Mouse (Mus musculus): ENCODE results near the gene Espl1. TPM values are rescaled to one million over a fixed set of nuclear protein-coding genes. Genes with fewer than 3 reads are reported as not detected.

Gene Espl1
- polyA plus RNA-seq, 1 experiment from 2014 or later = 13.5 TPM

DNA sequence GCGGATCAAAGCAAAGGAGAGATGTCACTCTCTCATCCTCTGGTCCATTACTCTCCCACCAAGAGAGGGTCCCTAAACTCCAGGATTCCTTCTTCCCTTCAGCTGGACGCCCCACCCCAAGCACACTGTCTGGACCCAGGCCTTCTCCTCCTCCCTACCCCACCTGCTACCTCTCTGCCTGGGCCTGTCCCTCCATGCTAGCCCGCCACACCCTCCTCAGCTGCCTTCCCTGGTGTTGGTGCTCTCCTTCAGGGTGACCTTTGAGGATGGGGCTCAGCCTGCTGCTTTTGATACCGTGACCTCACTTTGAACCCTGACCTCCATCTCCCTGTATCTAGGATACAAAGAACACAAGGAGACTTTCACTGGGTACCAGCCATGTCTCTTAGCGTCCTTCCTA lies 45.5 kb upstream of the Espl1 start:
- H3K36me3 ChIP-seq (ENCODE audit: control insufficient read depth, insufficient read depth, low read length) = no peaks in the 10 kb centered on the region
- peaks cover 29% of the 10 kb centered on the region for H3K27me3 ChIP-seq (ENCODE audit: control insufficient read depth, insufficient read depth, low read length)
- H3K9me3 ChIP-seq (ENCODE audit: control insufficient read depth, low read length) = no peaks in the 10 kb centered on the region
- H3K4me3 ChIP-seq (ENCODE audit: control insufficient read depth in 1 of 2, insufficient read depth in 1 of 2, low read depth in 1 of 2, low read length in 2 of 2) = no peak overlapping the region
- 72% methylated on average over 5 of the region's 5 CpGs for WGBS
- peaks cover 12 to 15% of the 10 kb centered on the region in 2 experiments for H3K4me1 ChIP-seq (ENCODE audit: control insufficient read depth in 2 of 2, insufficient read depth in 2 of 2, low read length in 2 of 2)
- no peak overlapping the region for H3K27ac ChIP-seq (replicated peaks in 1 of 2; ENCODE audit: control insufficient read depth in 1 of 2, insufficient read depth in 1 of 2, low read depth in 2 of 2, low read length in 2 of 2)
- H3K9ac ChIP-seq (ENCODE audit: low read length) = no peak overlapping the region
- no peak overlapping the region for H3K4me2 ChIP-seq (ENCODE audit: low read length)
- ATAC-seq (ENCODE audit: insufficient number of reproducible peaks, insufficient read depth, low FRiP score, low read depth) = no peak

DNA sequence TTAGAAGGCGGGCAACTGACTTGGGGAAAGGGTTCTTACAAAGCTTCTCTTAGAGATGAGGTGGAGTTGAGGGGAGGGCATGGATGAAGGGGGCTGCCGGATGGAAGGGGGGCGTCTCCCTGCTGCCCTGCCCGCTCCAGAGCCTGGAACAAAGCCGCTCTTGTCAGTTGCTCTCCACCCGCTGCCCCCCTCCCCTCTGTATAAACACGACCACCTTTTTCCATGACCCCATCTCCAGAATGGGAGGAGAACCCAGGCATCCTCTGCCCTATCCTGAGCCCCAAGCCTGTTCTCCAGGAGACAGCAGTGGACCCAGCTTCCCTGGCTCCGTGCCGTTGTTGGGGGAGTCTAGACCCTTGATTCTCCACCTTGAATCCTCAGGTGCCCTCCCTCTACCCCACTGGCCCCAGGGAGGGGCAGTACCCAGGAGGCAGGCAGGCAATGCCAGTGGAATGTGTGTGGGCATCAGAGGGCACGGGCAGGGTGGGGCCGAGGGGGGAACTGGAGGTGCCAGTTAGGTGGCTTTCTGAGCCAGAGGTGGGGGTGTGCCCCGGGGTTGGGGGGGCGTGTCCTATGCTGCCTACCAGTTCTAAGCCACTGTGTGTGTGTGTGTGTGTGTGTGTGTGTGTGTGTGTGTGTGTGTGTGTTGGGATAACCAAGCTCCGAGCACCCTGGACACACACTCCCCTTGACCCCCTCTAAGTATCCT lies 40.4 kb upstream of the Espl1 start:
- peaks cover 0 to 12% of the 10 kb centered on the region in 2 experiments; a peak in 2 of 4 replicates for H3K4me1 ChIP-seq (ENCODE audit: control insufficient read depth in 2 of 2, insufficient read depth in 2 of 2, low read length in 2 of 2)

DNA sequence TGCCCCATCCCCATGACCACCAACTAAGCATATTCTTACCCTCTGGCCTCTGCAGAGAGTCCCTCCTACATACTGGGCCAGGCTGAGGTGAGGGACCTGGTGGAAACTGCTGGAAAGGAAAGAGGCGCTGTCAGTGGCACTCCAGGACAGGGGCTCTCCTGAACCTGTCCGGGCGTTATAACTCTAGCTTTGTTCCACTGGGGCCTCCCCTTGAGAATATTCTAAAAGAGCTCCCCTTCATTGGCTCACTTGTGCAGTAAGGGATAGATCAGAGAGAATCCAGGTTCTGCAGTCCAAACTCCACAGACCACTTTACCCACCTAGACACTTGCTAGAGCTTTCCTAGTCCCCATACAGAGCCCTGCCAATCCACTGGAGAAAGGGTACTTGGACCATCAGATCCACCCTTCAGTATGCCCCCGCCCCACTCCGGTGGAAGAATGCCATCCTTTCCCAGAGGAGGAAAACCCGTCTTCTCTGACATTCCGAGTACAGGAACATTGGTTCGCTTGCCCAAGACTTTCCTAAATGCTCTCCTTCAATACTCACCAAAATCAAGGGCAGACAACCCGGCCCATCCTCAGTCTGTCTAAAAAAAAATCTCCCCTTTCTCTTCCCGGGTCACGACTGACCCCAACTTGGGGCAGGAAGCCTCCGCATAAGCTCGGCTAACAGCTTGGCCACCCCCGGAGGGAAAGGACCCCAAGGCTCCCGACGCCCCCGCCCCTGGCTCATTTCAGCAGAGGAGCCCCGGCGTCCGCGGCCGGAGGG lies 39.5 kb upstream of the Espl1 start:
- Histone ChIP-seq H3K9ac (ENCODE audit: low read length) (peak overlapping the region; percentile 67), H3K4me1 (ENCODE audit: control insufficient read depth in 2 of 2, insufficient read depth in 2 of 2, low read length in 2 of 2) (peaks cover 0 to 12% of the 10 kb centered on the region in 2 experiments; a peak in 2 of 4 replicates), H3K9me3 (ENCODE audit: control insufficient read depth, low read length) (no peaks in the 10 kb centered on the region), H3K27me3 (ENCODE audit: control insufficient read depth, insufficient read depth, low read length) (peaks cover 51% of the 10 kb centered on the region), H3K4me2 (ENCODE audit: low read length) (peak overlapping the region; percentile 81), H3K4me3 (ENCODE audit: control insufficient read depth in 1 of 2, insufficient read depth in 1 of 2, low read depth in 1 of 2, low read length in 2 of 2) (peak overlapping the region; percentile 50 to 51), H3K27ac (replicated peaks in 1 of 2; ENCODE audit: control insufficient read depth in 1 of 2, insufficient read depth in 1 of 2, low read depth in 2 of 2, low read length in 2 of 2) (peak overlapping the region; percentile 34 to 40; a peak in 2 of 4 replicates), H3K36me3 (ENCODE audit: control insufficient read depth, insufficient read depth, low read length) (no peaks in the 10 kb centered on the region)
- 9% methylated on average over 22 of the region's 22 CpGs for WGBS
- ATAC-seq (ENCODE audit: insufficient number of reproducible peaks, insufficient read depth, low FRiP score, low read depth) = no peak

More for the DNA sequence above, 40.4 kb upstream of the Espl1 start:
- Histone ChIP-seq H3K4me3 (ENCODE audit: control insufficient read depth in 1 of 2, insufficient read depth in 1 of 2, low read depth in 1 of 2, low read length in 2 of 2) (peak overlapping the region; percentile 50 to 51; a peak in 2 of 4 replicates), H3K36me3 (ENCODE audit: control insufficient read depth, insufficient read depth, low read length) (no peaks in the 10 kb centered on the region), H3K27me3 (ENCODE audit: control insufficient read depth, insufficient read depth, low read length) (peaks cover 48% of the 10 kb centered on the region), H3K4me2 (ENCODE audit: low read length) (peak overlapping the region; percentile 81), H3K9me3 (ENCODE audit: control insufficient read depth, low read length) (no peaks in the 10 kb centered on the region), H3K27ac (replicated peaks in 1 of 2; ENCODE audit: control insufficient read depth in 1 of 2, insufficient read depth in 1 of 2, low read depth in 2 of 2, low read length in 2 of 2) (0 out of 4 replicates have a peak overlapping the region, but pooled peaks have one; percentile 24 to 30), H3K9ac (ENCODE audit: low read length) (no peak overlapping the region; the same call in 1 of the 2 replicates)
- ATAC-seq (ENCODE audit: insufficient number of reproducible peaks, insufficient read depth, low FRiP score, low read depth) = no peak
- WGBS = 41% methylated on average over 14 of the region's 14 CpGs

DNA sequence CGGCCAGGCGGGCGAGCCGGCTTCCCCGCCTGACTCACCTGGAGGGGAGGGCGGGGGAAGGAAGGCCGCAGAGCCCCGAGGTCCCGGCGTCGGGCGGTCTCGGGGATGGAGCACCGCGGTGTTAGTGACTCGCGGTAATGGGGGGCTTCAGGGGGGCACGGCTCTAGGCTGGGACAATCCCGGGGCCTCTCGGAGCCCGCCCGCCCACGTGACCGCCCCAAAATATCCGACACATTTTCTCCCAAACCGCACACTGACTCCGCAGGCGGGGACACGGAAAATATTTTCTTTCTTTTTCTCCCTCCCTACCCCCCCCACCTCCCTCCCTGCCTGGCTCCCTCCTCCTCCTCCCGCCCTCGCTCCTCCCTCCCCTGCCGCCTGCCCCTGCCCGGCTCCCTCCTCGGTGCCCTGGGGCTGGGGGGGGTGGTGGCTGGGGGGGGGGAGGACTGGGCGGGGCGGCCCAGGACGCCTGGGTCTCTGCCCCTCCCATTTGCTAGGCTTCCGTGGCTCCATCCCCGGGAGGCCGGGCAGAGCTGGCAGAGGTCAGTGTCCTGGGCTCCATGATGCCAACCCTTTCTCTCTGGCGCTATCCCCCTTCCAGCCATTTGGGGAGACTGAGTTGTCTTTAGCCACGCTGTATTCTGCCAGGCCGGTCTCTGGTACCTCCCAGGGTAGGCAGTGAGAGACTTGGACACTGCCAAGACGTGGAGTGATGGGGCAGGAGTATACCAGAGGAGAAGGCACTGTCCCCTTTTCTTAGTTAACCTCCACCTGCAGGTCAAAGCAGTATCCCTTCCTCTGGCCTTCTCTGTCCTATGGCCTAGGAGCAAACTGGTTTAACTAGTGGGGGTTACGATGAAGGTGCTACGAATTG lies 38.6 kb upstream of the Espl1 start, which contains the start of gene Rarg:
Gene Rarg (minus strand): TSS at position 316 of the 874 bp plus-strand sequence.
- peak; percentile 41 for ATAC-seq (ENCODE audit: insufficient number of reproducible peaks, insufficient read depth, low FRiP score, low read depth)
- peaks cover 55% of the 10 kb centered on the region for H3K27me3 ChIP-seq (ENCODE audit: control insufficient read depth, insufficient read depth, low read length)
- no peaks in the 10 kb centered on the region for H3K9me3 ChIP-seq (ENCODE audit: control insufficient read depth, low read length)
- no peaks in the 10 kb centered on the region for H3K36me3 ChIP-seq (ENCODE audit: control insufficient read depth, insufficient read depth, low read length)
- WGBS = 1% methylated on average over 36 of the region's 46 CpGs
- peaks cover 0 to 12% of the 10 kb centered on the region in 2 experiments; a peak in 2 of 4 replicates for H3K4me1 ChIP-seq (ENCODE audit: control insufficient read depth in 2 of 2, insufficient read depth in 2 of 2, low read length in 2 of 2)
- H3K4me3 ChIP-seq (ENCODE audit: control insufficient read depth in 1 of 2, insufficient read depth in 1 of 2, low read depth in 1 of 2, low read length in 2 of 2) = peak within 1 kb of the TSS; percentile 50 to 51
- peak within 1 kb of the TSS; percentile 81 for H3K4me2 ChIP-seq (ENCODE audit: low read length)
- H3K9ac ChIP-seq (ENCODE audit: low read length) = peak within 1 kb of the TSS; percentile 67
- H3K27ac ChIP-seq (replicated peaks in 1 of 2; ENCODE audit: control insufficient read depth in 1 of 2, insufficient read depth in 1 of 2, low read depth in 2 of 2, low read length in 2 of 2) = peak within 1 kb of the TSS; percentile 37 to 40; a peak in 3 of 4 replicates

DNA sequence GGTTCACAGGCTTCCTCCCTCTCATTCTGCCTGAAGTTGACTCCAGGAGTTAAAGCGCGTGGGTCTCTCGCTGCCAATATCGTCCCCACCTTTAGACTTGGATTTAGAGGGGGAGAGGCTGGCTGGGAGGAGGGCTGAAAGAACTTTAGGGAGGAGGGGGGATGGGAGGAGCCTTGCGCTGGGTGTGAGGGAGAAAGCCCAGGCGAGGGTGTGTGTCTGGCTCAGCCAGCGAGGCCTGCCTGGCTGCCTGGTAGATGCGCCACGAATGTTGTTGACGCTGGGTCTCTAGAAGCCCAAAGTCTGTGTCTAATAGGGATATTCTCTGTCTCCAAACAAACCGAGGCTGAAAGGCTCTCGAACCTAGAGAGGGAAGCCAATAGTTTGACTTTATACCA lies 38.0 kb upstream of the Espl1 start:
- Histone ChIP-seq H3K9ac (ENCODE audit: low read length) (no peak overlapping the region; the same call in 1 of the 2 replicates), H3K36me3 (ENCODE audit: control insufficient read depth, insufficient read depth, low read length) (no peaks in the 10 kb centered on the region), H3K4me3 (ENCODE audit: control insufficient read depth in 1 of 2, insufficient read depth in 1 of 2, low read depth in 1 of 2, low read length in 2 of 2) (peak overlapping the region; percentile 16 to 50; a peak in 1 of 4 replicates), H3K27me3 (ENCODE audit: control insufficient read depth, insufficient read depth, low read length) (peaks cover 55% of the 10 kb centered on the region), H3K9me3 (ENCODE audit: control insufficient read depth, low read length) (no peaks in the 10 kb centered on the region), H3K4me2 (ENCODE audit: low read length) (peak overlapping the region; percentile 81), H3K27ac (replicated peaks in 1 of 2; ENCODE audit: control insufficient read depth in 1 of 2, insufficient read depth in 1 of 2, low read depth in 2 of 2, low read length in 2 of 2) (peak overlapping the region in 1 of 2 experiments; percentile 37; a peak in 1 of 4 replicates), H3K4me1 (ENCODE audit: control insufficient read depth in 2 of 2, insufficient read depth in 2 of 2, low read length in 2 of 2) (peaks cover 0 to 12% of the 10 kb centered on the region in 2 experiments; a peak in 2 of 4 replicates)
- ATAC-seq (ENCODE audit: insufficient number of reproducible peaks, insufficient read depth, low FRiP score, low read depth) = no peak
- 7% methylated on average over 12 of the region's 12 CpGs for WGBS

DNA sequence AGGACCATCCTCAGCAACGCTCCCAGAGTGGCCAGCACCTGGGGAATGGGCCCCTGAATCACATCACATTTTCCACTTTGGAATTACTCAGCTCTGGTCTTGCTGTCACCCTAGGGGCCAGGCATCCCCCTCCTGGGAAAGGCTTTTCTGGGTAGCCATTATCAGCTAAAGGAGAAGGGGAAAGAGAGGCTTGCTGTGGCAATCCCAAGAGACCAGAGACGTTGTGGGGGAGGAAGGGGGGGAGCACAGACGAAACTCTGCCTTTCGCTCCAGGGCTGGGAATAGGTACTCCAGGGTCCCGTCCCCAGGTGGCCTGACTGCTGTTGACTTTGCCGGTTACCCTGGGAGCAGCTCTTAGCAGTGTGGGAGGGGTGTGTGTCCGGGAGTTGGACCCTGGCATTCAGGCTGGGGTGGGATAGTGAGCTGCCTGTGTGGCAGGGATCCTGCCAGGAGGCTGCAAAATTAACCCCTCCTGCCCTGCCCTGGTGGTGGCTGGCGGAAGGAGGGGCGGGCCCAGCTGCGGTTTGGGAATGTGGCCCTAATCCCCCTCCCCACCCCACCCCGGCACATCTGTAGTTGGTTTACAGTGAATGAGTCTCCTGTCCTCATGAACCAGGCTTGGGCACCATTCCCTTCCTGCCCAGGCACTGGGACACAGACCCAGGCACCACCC lies 37.3 kb upstream of the Espl1 start:
- H3K4me1 ChIP-seq (ENCODE audit: control insufficient read depth in 2 of 2, insufficient read depth in 2 of 2, low read length in 2 of 2) = peaks cover 0 to 12% of the 10 kb centered on the region in 2 experiments; a peak in 2 of 4 replicates
- H3K4me3 ChIP-seq (ENCODE audit: control insufficient read depth in 1 of 2, insufficient read depth in 1 of 2, low read depth in 1 of 2, low read length in 2 of 2) = no peak overlapping the region
- H3K36me3 ChIP-seq (ENCODE audit: control insufficient read depth, insufficient read depth, low read length) = no peaks in the 10 kb centered on the region
- 19% methylated on average over 11 of the region's 11 CpGs for WGBS
- no peaks in the 10 kb centered on the region for H3K9me3 ChIP-seq (ENCODE audit: control insufficient read depth, low read length)
- ATAC-seq (ENCODE audit: insufficient number of reproducible peaks, insufficient read depth, low FRiP score, low read depth) = no peak
- no peak overlapping the region for H3K4me2 ChIP-seq (ENCODE audit: low read length)
- H3K27me3 ChIP-seq (ENCODE audit: control insufficient read depth, insufficient read depth, low read length) = peaks cover 60% of the 10 kb centered on the region
- H3K27ac ChIP-seq (replicated peaks in 1 of 2; ENCODE audit: control insufficient read depth in 1 of 2, insufficient read depth in 1 of 2, low read depth in 2 of 2, low read length in 2 of 2) = no peak overlapping the region; a peak in 1 of 4 replicates
- no peak overlapping the region for H3K9ac ChIP-seq (ENCODE audit: low read length)
